Mouse (Mus musculus) cerebellum, postnatal 4 days (tissue): ENCODE measurements around the gene Galnt2.

Experiments
- DNase-seq, 2 experiments: peaks; one replicate each; pipeline ENCODE4 v3.0.0; 2022; ENCODE audit warnings: low spot score in 2 of 2, mixed read lengths in 1 of 2

Galnt2 gene

GRCm38 (mm10) chr8:124290911-124291691, 59.9 kb downstream of the Galnt2 start:
- DNase-seq: no peak

DNA sequence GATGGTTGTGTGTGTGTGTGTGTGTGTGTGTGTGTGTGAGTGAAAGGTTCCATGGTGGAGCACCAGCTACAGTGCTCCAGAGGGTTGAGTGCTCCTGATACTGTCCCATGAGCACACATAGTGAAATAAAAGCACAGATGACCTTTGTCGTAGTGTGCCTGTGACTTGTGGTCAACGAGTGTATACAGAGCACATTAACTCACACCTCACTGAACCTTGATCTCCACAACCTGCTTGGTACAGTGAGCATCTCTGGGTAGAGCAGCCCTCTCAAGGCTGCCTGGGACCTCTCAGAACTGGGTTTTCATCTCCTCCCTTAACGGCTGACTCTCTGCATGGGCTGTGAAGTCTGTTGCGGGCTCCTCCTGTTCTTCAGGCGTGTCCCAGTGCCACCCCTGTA, 60.5 kb downstream of the Galnt2 start:
- DNase-seq: no peak

DNA sequence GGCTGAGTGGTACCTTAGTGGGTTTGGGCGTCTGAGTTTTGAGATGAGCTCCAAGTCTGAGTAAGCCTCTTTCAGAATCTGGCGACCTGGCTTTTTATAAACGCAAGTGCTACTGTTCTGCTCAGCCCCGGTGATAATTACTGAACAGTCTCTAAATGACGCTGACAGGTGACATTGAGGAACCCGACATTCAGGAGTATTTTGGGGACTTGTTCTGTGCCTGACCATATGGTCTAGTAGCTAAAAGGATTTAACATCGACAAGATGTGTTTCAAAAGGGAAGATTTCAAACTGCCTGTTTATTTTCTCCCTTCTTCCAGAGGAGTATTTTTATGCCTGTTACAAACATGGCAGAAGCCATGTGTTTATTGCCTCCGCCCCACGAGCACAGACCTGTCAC, 61.8 kb downstream of the Galnt2 start:
- DNase-seq: no peak

- no peak for DNase-seq
Measured at GRCm38 (mm10) chr8:124294425-124294824, 63.2 kb downstream of the Galnt2 start.

DNA sequence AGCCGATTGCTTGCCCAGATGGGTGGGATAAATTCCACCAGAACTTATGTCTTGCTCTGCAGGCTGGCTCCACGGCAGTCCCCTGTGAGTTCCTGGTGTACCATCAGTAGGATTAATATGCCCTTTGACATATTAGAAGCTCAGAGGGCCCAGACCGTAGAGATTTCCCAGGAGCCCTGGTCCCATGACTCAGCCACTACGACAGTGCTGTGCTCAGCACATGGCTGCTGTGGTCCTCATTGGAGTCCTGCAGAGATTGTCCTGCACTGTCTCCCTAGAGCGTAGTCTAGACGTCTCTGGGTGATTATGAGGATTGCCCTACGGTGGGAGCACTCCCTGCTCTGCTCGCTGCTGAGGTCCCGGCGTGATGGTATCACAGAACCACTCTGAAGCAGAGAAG, 63.7 kb downstream of the Galnt2 start:
- no peak for DNase-seq

DNA sequence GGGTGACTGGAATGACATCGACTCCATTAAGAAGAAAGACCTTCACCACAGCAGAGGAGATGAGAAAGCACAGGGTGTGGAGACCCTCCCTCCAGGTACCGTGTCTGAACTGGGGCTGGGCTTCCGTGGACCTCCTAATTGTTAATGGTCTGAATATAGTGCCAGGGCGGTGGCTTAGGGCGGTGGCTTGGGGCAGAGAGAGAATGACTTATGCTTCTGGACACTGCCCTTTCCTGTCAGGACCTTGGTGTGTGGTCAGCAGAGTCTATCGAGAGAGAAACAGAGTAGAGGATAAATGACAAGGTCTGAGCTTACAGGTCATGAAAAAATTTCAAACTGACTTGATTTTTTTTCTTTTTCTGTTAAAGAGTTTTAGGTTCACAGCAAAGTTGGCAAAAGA, 64.2 kb downstream of the Galnt2 start:
- no peak for DNase-seq

DNA sequence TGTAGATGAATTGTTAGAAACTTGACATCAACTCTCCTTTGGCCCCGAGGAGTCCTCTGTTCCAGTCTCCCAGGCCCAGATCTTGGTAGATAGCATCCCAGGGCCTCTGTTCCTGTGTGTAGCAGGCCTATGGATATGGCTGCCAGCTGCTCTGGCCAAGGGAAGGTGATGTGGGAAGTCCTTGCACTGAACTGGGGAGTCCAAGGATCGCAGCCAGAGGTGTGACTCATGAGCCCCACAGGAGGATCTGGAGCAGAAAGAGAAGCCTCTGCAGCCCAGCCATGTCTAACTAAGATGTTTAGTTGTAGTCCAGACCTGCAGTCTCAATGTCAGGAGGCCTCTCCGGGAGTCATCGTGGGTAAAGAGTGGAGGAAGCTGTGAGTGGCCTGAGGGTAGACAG, 70.3 kb downstream of the Galnt2 start:
- no peak for DNase-seq

- no peak for DNase-seq
Measured at GRCm38 (mm10) chr8:124301935-124302555, 70.9 kb downstream of the Galnt2 start.

GRCm38 (mm10) chr8:124303211-124303902, 72.2 kb downstream of the Galnt2 start:
- no peak for DNase-seq

DNA sequence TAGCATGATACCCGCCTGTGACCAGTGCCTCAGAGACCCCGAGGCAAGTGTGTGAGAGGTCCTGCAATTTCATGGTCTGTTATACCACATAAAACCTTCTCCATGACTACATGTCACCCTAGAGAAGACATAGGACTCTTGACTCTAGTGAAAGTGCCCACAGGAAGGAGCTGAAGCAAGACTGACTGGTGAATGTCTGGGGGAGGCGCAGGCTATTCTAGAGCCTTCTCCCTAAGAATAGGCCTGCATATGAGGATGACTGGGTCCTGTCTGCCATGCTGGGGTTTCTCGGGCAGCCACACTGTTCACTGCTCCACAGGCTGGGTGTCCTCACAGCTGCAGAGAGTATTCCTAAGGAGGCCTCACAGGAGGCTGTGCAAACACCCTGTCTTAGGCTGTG, 73.0 kb downstream of the Galnt2 start:
- DNase-seq: no peak

GRCm38 (mm10) chr8:124306574-124306973, 75.4 kb downstream of the Galnt2 start:
- DNase-seq: no peak

GRCm38 (mm10) chr8:124307700-124308099, 76.5 kb downstream of the Galnt2 start:
- DNase-seq: no peak

DNA sequence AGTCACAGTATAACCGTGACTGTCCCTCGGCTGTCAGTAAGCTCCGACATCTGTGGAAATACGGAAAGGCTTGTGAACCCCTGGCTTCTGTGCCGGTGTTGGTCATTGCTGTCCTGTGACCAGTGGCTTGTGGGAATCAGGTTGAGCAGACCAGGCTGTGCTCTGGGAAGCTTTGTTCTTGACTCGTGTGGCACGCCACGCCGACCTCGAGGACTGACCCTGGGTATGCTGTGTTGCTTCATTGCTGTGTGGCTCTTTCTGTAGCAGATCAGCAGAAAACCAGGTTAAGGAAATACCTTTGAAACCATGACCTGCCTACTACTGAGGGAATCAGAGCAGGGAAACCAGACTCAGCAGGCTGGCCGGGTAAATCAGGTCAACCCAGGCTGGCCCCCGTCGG, 79.3 kb downstream of the Galnt2 start:
- no peak for DNase-seq

GRCm38 (mm10) chr8:124311111-124311510, 79.9 kb downstream of the Galnt2 start:
- DNase-seq: no peak

DNA sequence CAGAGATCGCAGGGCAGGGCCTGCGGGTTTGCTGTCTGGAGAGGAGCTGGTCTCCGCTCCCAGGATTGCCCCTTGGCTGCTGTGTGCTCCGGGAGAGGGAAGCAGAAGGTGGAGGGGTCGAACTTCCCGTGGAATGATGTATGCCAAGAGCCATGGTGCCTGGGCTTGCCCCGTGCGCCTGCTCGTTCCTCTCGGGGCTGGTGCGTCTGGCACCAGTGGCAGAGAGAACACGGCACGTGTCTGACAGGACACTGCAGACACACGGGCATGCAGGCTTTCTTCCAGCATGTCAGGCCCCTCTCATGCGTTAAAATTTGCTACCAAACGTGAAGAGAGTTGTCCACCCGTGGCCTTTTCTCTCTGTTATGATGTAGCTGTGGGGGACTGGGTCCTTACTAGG, 80.5 kb downstream of the Galnt2 start:
- no peak for DNase-seq

GRCm38 (mm10) chr8:124312228-124312627, 81.0 kb downstream of the Galnt2 start:
- no peak for DNase-seq

GRCm38 (mm10) chr8:124314803-124315202, 83.6 kb downstream of the Galnt2 start:
- DNase-seq: peak; percentile 40 to 47

DNA sequence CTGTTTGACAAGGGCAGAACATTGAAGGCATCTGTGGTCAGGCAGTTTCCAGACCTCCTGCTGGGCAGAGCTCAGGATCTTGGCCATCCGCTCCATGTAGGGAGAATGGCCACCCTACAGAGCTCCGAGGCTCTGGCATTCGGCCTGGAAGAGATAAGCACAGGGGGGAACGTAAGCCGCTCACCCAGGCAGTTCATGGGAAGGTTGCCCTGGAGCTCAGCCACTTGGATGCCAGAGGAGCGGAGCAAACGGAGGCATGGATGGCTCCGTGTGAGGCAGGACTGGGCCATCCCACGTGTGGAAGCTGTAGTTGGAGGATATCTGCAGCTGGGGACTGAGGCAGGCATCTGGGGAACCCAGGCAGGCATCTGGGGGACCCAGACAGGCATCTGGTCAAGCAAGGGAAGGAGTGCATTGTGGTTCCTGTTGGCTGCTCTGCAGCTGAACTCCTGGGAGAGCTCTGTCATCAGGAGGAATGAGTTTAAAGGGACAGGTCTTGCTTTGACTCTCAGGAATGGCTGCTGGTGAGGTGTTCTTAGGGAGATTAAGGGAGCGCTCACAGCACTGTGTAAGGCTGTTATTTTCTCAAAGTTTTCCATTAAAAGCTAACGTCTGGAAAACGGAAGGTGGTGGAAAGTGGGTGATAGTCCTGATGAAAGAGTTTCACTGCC, 85.4 kb downstream of the Galnt2 start:
- peak; percentile 34 to 62 for DNase-seq

GRCm38 (mm10) chr8:124317191-124317682, 86.0 kb downstream of the Galnt2 start:
- DNase-seq: no peak

GRCm38 (mm10) chr8:124317821-124318220, 86.6 kb downstream of the Galnt2 start:
- DNase-seq: no peak

GRCm38 (mm10) chr8:124318612-124319315, 87.6 kb downstream of the Galnt2 start:
- DNase-seq: peak in 1 of 2 experiments; percentile 27

GRCm38 (mm10) chr8:124319316-124319652, 88.1 kb downstream of the Galnt2 start:
- DNase-seq: no peak
